Mouse (Mus musculus): ENCODE results near the gene Ssx2ip.

DNA sequence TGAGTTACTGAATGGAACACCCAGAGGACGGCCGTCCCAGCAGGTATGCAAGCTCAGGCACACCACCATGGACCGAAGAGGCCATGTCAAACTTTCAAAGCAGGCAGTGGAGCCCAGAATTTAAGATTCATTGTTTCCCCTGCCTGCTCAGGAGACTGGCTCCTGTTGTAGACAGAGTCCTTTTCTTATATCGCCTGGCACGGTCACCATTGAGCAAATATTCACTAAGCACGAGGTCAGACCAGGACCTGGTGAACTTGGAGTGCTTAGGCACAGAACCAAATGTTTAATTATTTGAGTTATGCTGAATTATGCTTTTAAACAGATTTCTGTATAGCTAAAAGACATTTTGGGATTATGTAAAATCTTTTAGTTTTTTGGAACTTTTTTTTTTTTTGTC lies 8.2 kb upstream of the Ssx2ip start:
- no peak for TF ChIP-seq CTCF (IDR thresholded peaks at IDR 0.05; ENCODE audit: low read depth)
- TF ChIP-seq EP300 (IDR thresholded peaks at IDR 0.05; ENCODE audit: low read depth) = no peak

All from liver, postnatal 0 days (tissue).